ENCODE assay signal across 15 mouse cellular contexts in genomic region chr7:100176269-100176668, GRCm38 (mm10). TPM values are rescaled to one million over a fixed set of nuclear protein-coding genes. Genes with fewer than 3 reads are reported as not detected.
DNase-seq lines count a peak whose midpoint lies in the region; ATAC-seq and TF ChIP-seq lines count a peak whose summit lies in the region.
"Had no signal": no experiment of that assay in that cellular context is flagged by ENCODE, and none has a peak within 500 bp of the region (broad histone marks: within the 10 kb centered on the region; RNA-seq: fewer than 3 reads in every experiment).

Kcne3 (plus strand) TSS chr7:100176502.

- peaks cover 7% of the 10 kb centered on the region for H3K4me1 ChIP-seq in stomach, embryonic 14.5 days (ENCODE audit: control insufficient read depth, insufficient read depth, low read length)
- peaks cover 2% of the 10 kb centered on the region; the same call in 1 of the 2 replicates for H3K4me1 ChIP-seq in stomach, postnatal 0 days (replicated peaks; ENCODE audit: control insufficient read depth, insufficient read depth)
- peaks cover 18% of the 10 kb centered on the region for H3K4me1 ChIP-seq in embryonic facial prominence, embryonic 13.5 days
- peaks cover 3% of the 10 kb centered on the region; the same call in 1 of the 2 replicates for H3K4me1 ChIP-seq in limb, embryonic 11.5 days (ENCODE audit: control insufficient read depth, insufficient read depth, low read length)

- no peak within 1 kb of the TSS for H3K4me2 ChIP-seq in stomach, embryonic 14.5 days (replicated peaks; ENCODE audit: low read depth, low read length)
- H3K4me2 ChIP-seq in stomach, postnatal 0 days (replicated peaks; ENCODE audit: low read depth) = no peak within 1 kb of the TSS
- no peak within 1 kb of the TSS for H3K4me2 ChIP-seq in embryonic facial prominence, embryonic 13.5 days
- H3K4me2 ChIP-seq in limb, embryonic 11.5 days (ENCODE audit: low read depth, severe bottlenecking) = no peak within 1 kb of the TSS
- H3K4me2 ChIP-seq: forebrain, embryonic 12.5 days; kidney, embryonic 15.5 days; liver, embryonic 12.5 days had no signal

- H3K27ac ChIP-seq in stomach, embryonic 14.5 days (ENCODE audit: low read length) = no peak within 1 kb of the TSS
- H3K27ac ChIP-seq in stomach, postnatal 0 days (replicated peaks) = no peak within 1 kb of the TSS
- H3K27ac ChIP-seq in embryonic facial prominence, embryonic 13.5 days = no peak within 1 kb of the TSS
- H3K27ac ChIP-seq in limb, embryonic 11.5 days (replicated peaks; ENCODE audit: low read depth, low read length) = no peak within 1 kb of the TSS
- H3K27ac ChIP-seq: forebrain, embryonic 12.5 days; gastrocnemius, adult 2 months; kidney, embryonic 15.5 days; liver, embryonic 12.5 days had no signal

- ATAC-seq in stomach, embryonic 14.5 days (ENCODE audit: insufficient number of reproducible peaks, insufficient read depth, low FRiP score, low read depth) = no peak
- ATAC-seq in stomach, postnatal 0 days (ENCODE audit: low FRiP score, low TSS enrichment) = no peak
- ATAC-seq in embryonic facial prominence, embryonic 13.5 days (ENCODE audit: insufficient number of reproducible peaks, insufficient read depth, low FRiP score, low TSS enrichment, low read depth) = no peak
- no peak for ATAC-seq in limb, embryonic 11.5 days (ENCODE audit: insufficient number of reproducible peaks, low FRiP score, low TSS enrichment, low read depth)
- no peak for ATAC-seq in cerebellum, adult (ENCODE audit: insufficient number of reproducible peaks, low FRiP score, low TSS enrichment)
- ATAC-seq: hindbrain, embryonic 16.5 days; liver, embryonic 12.5 days; midbrain, embryonic 16.5 days had no signal

- no peaks in the 10 kb centered on the region for H3K9me3 ChIP-seq in stomach, embryonic 14.5 days (ENCODE audit: control insufficient read depth, low read depth, low read length)
- no peaks in the 10 kb centered on the region for H3K9me3 ChIP-seq in stomach, postnatal 0 days (ENCODE audit: control insufficient read depth, low read length)
- H3K9me3 ChIP-seq in embryonic facial prominence, embryonic 13.5 days = no peaks in the 10 kb centered on the region
- H3K9me3 ChIP-seq in limb, embryonic 11.5 days (ENCODE audit: control insufficient read depth, low read length) = no peaks in the 10 kb centered on the region
- H3K9me3 ChIP-seq: forebrain, embryonic 12.5 days; kidney, embryonic 15.5 days; liver, embryonic 12.5 days had no signal

- no peak for TF ChIP-seq EP300 in stomach, postnatal 0 days (optimal IDR thresholded peaks at IDR 0.05)

- no peak within 1 kb of the TSS for H3K4me3 ChIP-seq in stomach, embryonic 14.5 days (ENCODE audit: low read depth, low read length)
- H3K4me3 ChIP-seq in stomach, postnatal 0 days (ENCODE audit: low read depth, low read length) = no peak within 1 kb of the TSS
- H3K4me3 ChIP-seq in embryonic facial prominence, embryonic 13.5 days = no peak within 1 kb of the TSS
- H3K4me3 ChIP-seq in limb, embryonic 11.5 days (ENCODE audit: low read depth, low read length) = no peak within 1 kb of the TSS
- H3K4me3 ChIP-seq: forebrain, embryonic 12.5 days; gastrocnemius, adult 2 months; kidney, embryonic 15.5 days; liver, embryonic 12.5 days had no signal

- DNase-seq in stomach, postnatal 0 days (ENCODE audit: low spot score) = no peak
- DNase-seq in limb, embryonic 11.5 days (ENCODE audit: low spot score) = no peak
- DNase-seq in ovary, postnatal 10 days (ENCODE audit: low spot score) = no peak
- no peak for DNase-seq in urinary bladder, postnatal 36 days (ENCODE audit: low spot score in 2 of 2)
- DNase-seq: adrenal gland, postnatal 10 days; gastrocnemius, adult 2 months; thymus, postnatal 4 days had no signal

- H3K9ac ChIP-seq in stomach, embryonic 14.5 days (replicated peaks; ENCODE audit: low read depth, low read length) = no peak within 1 kb of the TSS
- H3K9ac ChIP-seq in stomach, postnatal 0 days (ENCODE audit: low read length) = no peak within 1 kb of the TSS
- no peak within 1 kb of the TSS for H3K9ac ChIP-seq in embryonic facial prominence, embryonic 13.5 days
- H3K9ac ChIP-seq in limb, embryonic 11.5 days (ENCODE audit: low read length) = no peak within 1 kb of the TSS
- H3K9ac ChIP-seq: forebrain, embryonic 12.5 days; kidney, embryonic 15.5 days; liver, embryonic 12.5 days had no signal

- H3K36me3 ChIP-seq in stomach, embryonic 14.5 days (ENCODE audit: control insufficient read depth, insufficient read depth, low read length) = no peaks in the 10 kb centered on the region
- no peaks in the 10 kb centered on the region for H3K36me3 ChIP-seq in stomach, postnatal 0 days (ENCODE audit: control insufficient read depth, insufficient read depth, low read length)
- H3K36me3 ChIP-seq in embryonic facial prominence, embryonic 13.5 days = no peaks in the 10 kb centered on the region
- no peaks in the 10 kb centered on the region for H3K36me3 ChIP-seq in limb, embryonic 11.5 days (ENCODE audit: control insufficient read depth, insufficient read depth, low read length)
- H3K36me3 ChIP-seq: forebrain, embryonic 12.5 days; kidney, embryonic 15.5 days; liver, embryonic 12.5 days had no signal

- 0 out of 2 replicates have a peak, but pooled peaks cover 11% of the 10 kb centered on the region for H3K27me3 ChIP-seq in stomach, embryonic 14.5 days (ENCODE audit: control insufficient read depth, insufficient read depth, low read length)
- H3K27me3 ChIP-seq in stomach, postnatal 0 days (ENCODE audit: control insufficient read depth, insufficient read depth, low read length) = no peaks in the 10 kb centered on the region
- peaks cover 55% of the 10 kb centered on the region for H3K27me3 ChIP-seq in embryonic facial prominence, embryonic 13.5 days
- peaks cover 36% of the 10 kb centered on the region for H3K27me3 ChIP-seq in limb, embryonic 11.5 days (ENCODE audit: control insufficient read depth, insufficient read depth, low read length)

- no peak for TF ChIP-seq CTCF in stomach, postnatal 0 days (IDR thresholded peaks at IDR 0.05; ENCODE audit: low read depth)

- 77% methylated on average over 3 of the region's 3 CpGs for WGBS in stomach, embryonic 14.5 days
- WGBS in stomach, postnatal 0 days = 78% methylated on average over 3 of the region's 3 CpGs
- WGBS in embryonic facial prominence, embryonic 13.5 days = 73% methylated on average over 3 of the region's 3 CpGs
- WGBS in limb, embryonic 11.5 days = 79% methylated on average over 3 of the region's 3 CpGs

RNA-seq across cellular contexts. Expression of gene Kcne3, which starts in this region (rescaled TPM):
- polyA plus RNA-seq in stomach, embryonic 14.5 days (2014; fragmentation: Nextera tagmentation; extraction: Ambion mirVana) = 19.6 and 23.0 TPM in 2 replicates
- 3.8 and 4.7 TPM in 2 replicates for polyA plus RNA-seq in stomach, postnatal 0 days (2015; fragmentation: Nextera tagmentation; extraction: Ambion mirVana)
- 16.2 and 19.7 TPM in 2 replicates for polyA plus RNA-seq in embryonic facial prominence, embryonic 13.5 days (2015; fragmentation: Nextera tagmentation; extraction: Ambion mirVana)
- polyA plus RNA-seq in limb, embryonic 11.5 days (2014; fragmentation: Nextera tagmentation; extraction: Ambion mirVana) = 15.9 and 16.5 TPM in 2 replicates
